Mouse (Mus musculus) frontal cortex, postnatal 25 days (tissue): ENCODE data around the gene Abcc5.

Experiments used
- DNase-seq, 2 experiments: peaks; one replicate each; pipeline ENCODE4 v3.0.0; 2022; ENCODE audit warnings: low spot score in 2 of 2

The Abcc5 gene

DNA sequence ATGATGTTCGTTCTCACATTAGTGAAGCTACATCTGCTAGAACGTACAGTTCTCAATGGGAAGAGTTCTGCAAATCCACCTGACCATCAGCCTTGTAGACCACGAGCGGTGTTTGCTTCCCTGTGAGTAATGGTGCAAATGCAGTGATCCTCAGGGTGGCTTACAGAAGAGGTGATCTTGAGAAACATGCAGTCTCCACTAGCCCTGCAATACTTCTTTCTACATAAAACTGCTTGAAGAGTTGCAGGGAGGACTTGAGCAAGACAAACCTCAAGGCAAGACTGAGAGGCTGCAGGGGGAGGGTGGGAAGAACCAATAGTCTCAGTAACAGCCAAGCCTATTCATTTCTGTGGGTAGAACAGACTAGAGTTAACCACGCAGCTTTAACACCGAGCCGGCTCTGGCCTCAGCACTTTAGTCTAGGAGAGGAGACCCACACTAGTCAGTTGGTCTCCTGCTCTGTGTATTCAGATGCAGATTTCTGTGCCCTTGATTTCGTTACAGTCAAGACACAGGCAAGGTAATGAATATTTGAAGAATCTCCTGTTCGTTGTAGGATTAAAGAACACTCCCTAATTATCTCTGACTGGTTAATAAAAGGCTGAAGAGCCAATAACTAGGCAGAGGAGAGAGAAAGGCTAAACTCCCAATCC, 66.4 kb downstream of the Abcc5 start:
- DNase-seq, result no peak

- no peak for DNase-seq
These were observed 68.4 kb downstream of the Abcc5 start for GRCm38 (mm10) chr16:20357837-20358236.

DNA sequence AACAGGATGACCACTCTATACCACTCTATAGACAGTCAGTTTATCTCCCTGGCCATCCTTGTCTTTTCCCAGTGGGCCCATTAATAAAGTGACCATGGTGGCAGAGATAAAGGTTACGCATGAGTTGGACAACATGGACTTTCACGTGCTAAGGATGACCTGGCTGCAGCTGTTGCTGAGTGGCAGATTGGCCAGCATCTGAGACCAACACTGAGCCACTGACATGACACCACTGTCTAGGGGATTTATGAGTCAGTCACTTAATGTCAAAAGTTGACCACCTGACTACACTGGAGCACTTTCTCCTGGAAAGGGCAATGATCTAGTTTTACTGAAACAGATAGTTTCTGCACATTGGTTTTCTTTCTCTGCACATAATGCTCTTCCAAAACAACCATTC, 71.4 kb downstream of the Abcc5 start:
- DNase-seq, result no peak

DNA sequence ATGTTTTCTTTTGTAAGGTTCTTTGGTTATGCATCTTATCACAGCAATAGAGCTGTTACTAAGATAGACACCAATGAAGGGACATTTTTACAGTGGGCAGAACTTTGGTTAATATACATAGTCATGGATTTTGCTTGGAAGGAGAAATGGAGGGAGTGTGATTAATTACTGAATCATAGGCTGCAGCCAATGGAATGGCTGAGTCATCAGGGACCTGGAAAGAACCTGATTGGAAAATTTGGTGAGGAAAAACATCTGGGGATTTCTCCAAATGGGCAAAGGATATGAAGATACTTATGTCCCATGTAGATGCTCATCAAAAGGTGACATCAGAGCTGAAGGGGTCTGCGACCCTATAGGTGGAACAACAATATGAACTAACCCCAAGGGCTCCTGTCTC, 72.2 kb downstream of the Abcc5 start:
- DNase-seq, result no peak

DNA sequence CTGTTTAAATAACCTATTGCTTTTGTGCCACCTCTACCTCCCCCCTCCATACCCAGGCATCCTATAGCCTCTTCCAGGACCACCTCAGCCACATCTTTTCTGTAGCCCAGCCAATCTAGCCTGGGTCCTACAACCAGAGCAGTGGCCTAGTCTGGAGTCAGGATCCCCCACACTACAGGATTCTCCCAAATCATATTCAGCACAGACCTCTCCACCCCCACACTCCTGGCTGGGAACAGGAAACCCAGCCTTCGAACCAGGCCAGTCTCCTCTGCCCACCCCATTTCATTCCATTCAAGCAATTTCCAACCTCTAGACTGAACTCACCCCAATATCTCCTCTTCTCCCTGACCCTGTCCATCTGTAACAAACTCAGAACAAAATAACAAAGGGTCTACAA, 80.7 kb downstream of the Abcc5 start:
- DNase-seq, result no peak

- peak; percentile 13 to 28 for DNase-seq
These were observed 87.6 kb downstream of the Abcc5 start for GRCm38 (mm10) chr16:20338616-20339015.

DNA sequence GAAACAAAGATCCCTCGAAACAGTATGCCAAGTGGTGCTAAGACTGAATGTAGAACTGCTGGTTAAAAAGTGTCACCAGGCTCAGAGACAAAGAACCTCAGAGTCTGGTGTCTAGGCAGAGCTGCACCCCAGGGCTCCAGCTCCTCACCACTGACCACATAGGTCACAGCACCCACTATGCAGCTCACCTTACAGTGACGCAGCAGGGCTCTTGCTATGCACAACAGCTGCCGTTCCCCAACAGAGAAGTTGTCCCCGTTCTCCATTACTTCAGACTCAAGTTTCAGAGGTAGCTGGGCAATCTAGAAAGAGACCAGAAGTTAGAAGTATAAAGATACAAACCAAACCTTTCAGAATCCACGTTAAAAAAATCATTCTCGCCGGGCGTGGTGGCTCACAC, 91.3 kb downstream of the Abcc5 start:
- DNase-seq, result no peak

- no peak for DNase-seq
These were observed 97.9 kb downstream of the Abcc5 start for GRCm38 (mm10) chr16:20328306-20328705.

- DNase-seq, result no peak
These were observed 100.9 kb downstream of the Abcc5 start, which contains the start of gene Cyp2ab1 for GRCm38 (mm10) chr16:20325286-20325685. TSS of gene Cyp2ab1 (minus strand) at chr16:20325404.

DNA sequence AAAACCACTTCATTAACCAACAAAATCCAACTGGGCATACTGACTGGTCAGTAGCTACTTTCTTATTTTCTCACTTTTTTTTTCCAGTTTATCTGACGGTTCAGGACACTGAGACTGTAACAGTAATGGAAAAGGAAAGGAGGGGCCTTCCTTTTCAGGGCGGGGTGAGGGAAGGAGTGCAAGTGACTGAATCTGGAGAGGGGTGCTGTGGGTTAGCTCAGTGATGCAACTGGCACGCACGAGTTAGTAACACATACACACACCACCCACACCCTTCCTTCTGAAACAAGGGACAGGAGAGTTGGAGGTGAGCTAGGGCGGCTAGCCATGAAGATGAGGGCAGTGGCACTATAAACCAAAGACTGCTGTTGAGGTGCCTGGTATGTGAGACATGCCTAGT, 102.3 kb downstream of the Abcc5 start:
- DNase-seq, result no peak

DNA sequence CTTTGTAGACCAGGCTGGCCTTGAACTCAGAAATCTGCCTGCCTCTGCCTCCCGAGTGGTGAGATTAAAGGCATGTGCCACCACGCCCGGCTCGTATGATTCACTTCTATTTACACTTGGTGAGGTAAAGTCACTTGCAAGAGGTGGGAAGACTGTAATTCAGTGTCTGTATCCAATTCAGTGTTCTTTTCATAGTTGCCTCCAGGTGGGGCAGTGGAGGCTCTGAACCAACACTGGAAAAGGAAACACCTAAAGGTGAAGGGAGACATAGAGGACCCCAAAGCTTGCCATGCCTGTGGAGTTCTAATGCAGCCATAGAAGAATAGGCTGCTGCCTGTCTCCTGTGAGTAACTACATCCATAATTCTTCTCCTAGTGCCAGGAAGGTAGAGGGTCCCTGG, 103.9 kb downstream of the Abcc5 start:
- DNase-seq, result no peak

GRCm38 (mm10) chr16:20316770-20317169, 109.4 kb downstream of the Abcc5 start:
- no peak for DNase-seq

GRCm38 (mm10) chr16:20315266-20315665, 110.9 kb downstream of the Abcc5 start:
- no peak for DNase-seq

GRCm38 (mm10) chr16:20312272-20312671, 113.9 kb downstream of the Abcc5 start:
- no peak for DNase-seq

DNA sequence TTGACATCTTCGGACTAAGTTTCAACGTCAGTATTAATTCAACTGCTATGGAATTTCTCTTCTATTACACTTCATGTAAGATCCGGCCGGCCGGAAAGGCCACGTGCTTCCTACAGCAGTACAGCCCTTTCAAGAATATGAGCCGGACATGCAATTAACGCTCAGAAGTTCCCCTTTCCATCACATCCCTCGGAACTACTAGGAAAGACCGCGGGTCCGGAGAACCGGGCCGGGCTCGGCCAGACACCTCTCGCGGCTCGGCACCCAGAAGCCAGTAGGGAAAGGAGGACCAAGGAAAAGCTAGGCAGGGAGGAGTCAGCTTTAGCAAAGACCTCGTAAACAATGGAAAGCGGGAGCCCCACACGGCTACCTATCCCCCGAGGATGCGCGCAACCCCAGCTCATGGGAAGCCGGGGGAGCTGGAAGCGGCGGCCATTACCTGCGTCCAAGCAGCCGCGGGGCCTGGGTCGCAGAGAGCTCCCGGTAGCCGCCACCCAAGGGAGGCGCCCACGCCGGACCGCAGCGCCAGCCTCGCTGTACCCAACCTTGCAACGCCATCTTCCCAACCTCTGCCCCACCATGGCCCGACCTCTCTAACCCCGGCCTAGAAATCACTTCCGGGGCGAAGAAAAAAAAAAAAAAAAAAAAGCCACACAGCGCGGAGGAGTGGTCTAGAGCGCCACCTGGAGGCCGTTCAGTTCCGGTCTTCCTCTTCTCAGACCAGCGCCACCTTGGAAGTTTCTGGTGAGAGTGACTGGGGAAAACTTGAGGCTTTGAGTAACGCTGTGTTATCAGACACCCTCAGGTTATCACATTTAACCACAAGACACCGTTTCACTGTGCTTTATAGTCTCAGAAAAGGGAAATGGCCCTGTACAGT, 124.2 kb downstream of the Abcc5 start, which contains the start of gene Parl:
Gene Parl (minus strand): TSS at position 618 of the 880 bp plus-strand sequence.
- peak; percentile 57 to 81 for DNase-seq

- DNase-seq, result no peak
These were observed 126.1 kb downstream of the Abcc5 start for GRCm38 (mm10) chr16:20300076-20300475.
